Comparison of ENCODE assay signal across 9 mouse cellular contexts in genomic region chr15:102144726-102145125, GRCm38 (mm10). TPM values are rescaled to one million over a fixed set of nuclear protein-coding genes. Genes with fewer than 3 reads are reported as not detected.
A peak's percentile ranks its signal among the peaks of the same experiment; 100 is the strongest.
DNase-seq lines count a peak whose midpoint lies in the region; ATAC-seq and TF ChIP-seq lines count a peak whose summit lies in the region.
"Had no signal": no experiment of that assay in that cellular context is flagged by ENCODE, and none has a peak within 500 bp of the region (broad histone marks: within the 10 kb centered on the region; RNA-seq: fewer than 3 reads in every experiment).

No protein-coding gene starts in this region.

- no peak for ATAC-seq in embryonic facial prominence, embryonic 15.5 days (ENCODE audit: insufficient number of reproducible peaks, low FRiP score, low TSS enrichment, low read depth)
- no peak for ATAC-seq in intestine, postnatal 0 days

- peaks cover 21% of the 10 kb centered on the region for H3K27me3 ChIP-seq in embryonic facial prominence, embryonic 15.5 days
- 0 out of 2 replicates have a peak, but pooled peaks cover 6% of the 10 kb centered on the region for H3K27me3 ChIP-seq in intestine, postnatal 0 days (replicated peaks; ENCODE audit: control insufficient read depth, insufficient read depth, low read length)
- no peaks in the 10 kb centered on the region for H3K27me3 ChIP-seq in myocyte (ENCODE audit: control insufficient read depth, insufficient read depth, insufficient read length)

- peak overlapping the region; percentile 23 for H3K4me3 ChIP-seq in embryonic facial prominence, embryonic 15.5 days (replicated peaks)
- no peak overlapping the region for H3K4me3 ChIP-seq in intestine, postnatal 0 days (ENCODE audit: low read depth, low read length)
- peak overlapping the region; percentile 59 for H3K4me3 ChIP-seq in myocyte

- no peak for TF ChIP-seq POLR2A in myocyte (IDR thresholded peaks at IDR 0.05; ENCODE audit: insufficient read length, low read depth)

- H3K4me1 ChIP-seq in embryonic facial prominence, embryonic 15.5 days: peaks cover 37% of the 10 kb centered on the region
- H3K4me1 ChIP-seq in intestine, postnatal 0 days (replicated peaks; ENCODE audit: control insufficient read depth, insufficient read depth, low read length): no peaks in the 10 kb centered on the region

- H3K9ac ChIP-seq in embryonic facial prominence, embryonic 15.5 days: 0 out of 2 replicates have a peak overlapping the region, but pooled peaks have one; percentile 12
- H3K9ac ChIP-seq in intestine, postnatal 0 days (ENCODE audit: low read depth, low read length): no peak overlapping the region

- H3K9me3 ChIP-seq in embryonic facial prominence, embryonic 15.5 days (replicated peaks): no peaks in the 10 kb centered on the region
- no peaks in the 10 kb centered on the region for H3K9me3 ChIP-seq in intestine, postnatal 0 days (ENCODE audit: control insufficient read depth)

- H3ac ChIP-seq in myocyte (ENCODE audit: control insufficient read depth, insufficient read length): peak overlapping the region; percentile 66

- peaks cover 5% of the 10 kb centered on the region for H3K79me2 ChIP-seq in myocyte (ENCODE audit: control insufficient read depth, insufficient read depth)

- WGBS in embryonic facial prominence, embryonic 15.5 days: 13% methylated on average over 19 of the region's 19 CpGs
- 26% methylated on average over 19 of the region's 19 CpGs for WGBS in intestine, postnatal 0 days

- peak; percentile 18 for DNase-seq in kidney, postnatal 10 days
- DNase-seq in kidney, postnatal 14 days: no peak
- no peak for DNase-seq in urinary bladder, postnatal 25 days (ENCODE audit: low spot score)
- DNase-seq in urinary bladder, postnatal 4 days (ENCODE audit: low spot score in 2 of 2): no peak
- DNase-seq in left cerebral cortex, postnatal 36 days (ENCODE audit: low spot score in 2 of 2): no peak
- DNase-seq: kidney, adult 11 months had no signal

- no peak overlapping the region for H3K27ac ChIP-seq in embryonic facial prominence, embryonic 15.5 days (replicated peaks)
- H3K27ac ChIP-seq in intestine, postnatal 0 days (ENCODE audit: low read depth, low read length): no peak overlapping the region

- intact Hi-C loops in left cerebral cortex, postnatal 36 days (cut with DNase I): no loop called here

- H3K36me3 ChIP-seq in embryonic facial prominence, embryonic 15.5 days: no peaks in the 10 kb centered on the region
- H3K36me3 ChIP-seq in intestine, postnatal 0 days (ENCODE audit: control insufficient read depth, insufficient read depth): no peaks in the 10 kb centered on the region; the same call in 1 of the 2 replicates
- peaks cover 3% of the 10 kb centered on the region for H3K36me3 ChIP-seq in myocyte (ENCODE audit: control insufficient read depth, insufficient read depth)

- TF ChIP-seq CTCF in intestine, postnatal 0 days (IDR thresholded peaks at IDR 0.05; ENCODE audit: low read depth): no peak

- peak overlapping the region; percentile 38 for H3K4me2 ChIP-seq in embryonic facial prominence, embryonic 15.5 days (replicated peaks)
- H3K4me2 ChIP-seq in intestine, postnatal 0 days (replicated peaks; ENCODE audit: low read depth): peak overlapping the region; percentile 28
- H3K4me2 ChIP-seq in myocyte (ENCODE audit: low read depth): peak overlapping the region; percentile 89

TF ChIP-seq in myocyte, 11 proteins besides CTCF, POLR2A, EP300 and RAD21:
- TF ChIP-seq TCF12 (IDR thresholded peaks at IDR 0.05; ENCODE audit: insufficient read depth, poor library complexity, severe bottlenecking) (no peak), MYOG (IDR thresholded peaks at IDR 0.05; ENCODE audit: control insufficient read depth in 1 of 3, insufficient read depth in 1 of 3, insufficient read length in 2 of 3, low read depth in 2 of 3) (no peak), SRF (IDR thresholded peaks at IDR 0.05; ENCODE audit: control insufficient read depth, insufficient read length, low read depth) (no peak), USF1 (IDR thresholded peaks at IDR 0.05; ENCODE audit: low read depth) (no peak), POLR2AphosphoS2 (IDR thresholded peaks at IDR 0.05; ENCODE audit: insufficient read length, low read depth) (no peak)

RNA-seq across cellular contexts. Expression of gene Igfbp6, which starts 0.6 kb away (rescaled TPM):
- 8.3 and 8.8 TPM in 2 replicates for polyA plus RNA-seq in embryonic facial prominence, embryonic 15.5 days (2015; fragmentation: Nextera tagmentation; extraction: Ambion mirVana)
- polyA plus RNA-seq in intestine, postnatal 0 days (2015; fragmentation: Nextera tagmentation; extraction: Ambion mirVana): 27.8 and 29.1 TPM in 2 replicates
- polyA plus RNA-seq in myocyte (2012; fragmentation: generic; extraction: Trizol): 182 TPM
- total RNA-seq in left cerebral cortex, postnatal 36 days (2021): 10 to 100 TPM; 39.5 to 57.1 TPM

RNA-seq across cellular contexts. Expression of gene Soat2, which starts 5.6 kb away (rescaled TPM):
- polyA plus RNA-seq in embryonic facial prominence, embryonic 15.5 days (2015; fragmentation: Nextera tagmentation; extraction: Ambion mirVana): 0.21 and 0.41 TPM in 2 replicates
- 52.7 and 56.7 TPM in 2 replicates for polyA plus RNA-seq in intestine, postnatal 0 days (2015; fragmentation: Nextera tagmentation; extraction: Ambion mirVana)
- polyA plus RNA-seq in myocyte (2012; fragmentation: generic; extraction: Trizol): 0.43 TPM
- total RNA-seq in left cerebral cortex, postnatal 36 days (2021): under 1 TPM in 1 of 2 experiments, not detected in 1; 0.23 TPM

RNA-seq across cellular contexts. Expression of gene Spryd3, which starts 8.7 kb away (rescaled TPM):
- polyA plus RNA-seq in embryonic facial prominence, embryonic 15.5 days (2015; fragmentation: Nextera tagmentation; extraction: Ambion mirVana): 27.4 and 31.7 TPM in 2 replicates
- polyA plus RNA-seq in intestine, postnatal 0 days (2015; fragmentation: Nextera tagmentation; extraction: Ambion mirVana): 26.3 and 26.7 TPM in 2 replicates
- 51.0 TPM for polyA plus RNA-seq in myocyte (2012; fragmentation: generic; extraction: Trizol)
- total RNA-seq in left cerebral cortex, postnatal 36 days (2021): 100 to 1,000 TPM; 140 to 160 TPM

RNA-seq across cellular contexts. Expression of gene Tns2, which starts 44.5 kb away (rescaled TPM):
- polyA plus RNA-seq in embryonic facial prominence, embryonic 15.5 days (2015; fragmentation: Nextera tagmentation; extraction: Ambion mirVana): 45.5 and 57.2 TPM in 2 replicates
- polyA plus RNA-seq in intestine, postnatal 0 days (2015; fragmentation: Nextera tagmentation; extraction: Ambion mirVana): 11.7 and 15.0 TPM in 2 replicates
- 128 TPM for polyA plus RNA-seq in myocyte (2012; fragmentation: generic; extraction: Trizol)
- total RNA-seq in left cerebral cortex, postnatal 36 days (2021): 10 to 100 TPM; 17.2 to 28.6 TPM

RNA-seq across cellular contexts. Expression of gene Zfp740, which starts 58.3 kb away (rescaled TPM):
- polyA plus RNA-seq in embryonic facial prominence, embryonic 15.5 days (2015; fragmentation: Nextera tagmentation; extraction: Ambion mirVana): 61.5 and 62.7 TPM in 2 replicates
- polyA plus RNA-seq in intestine, postnatal 0 days (2015; fragmentation: Nextera tagmentation; extraction: Ambion mirVana): 14.1 and 16.0 TPM in 2 replicates
- polyA plus RNA-seq in myocyte (2012; fragmentation: generic; extraction: Trizol): 42.3 TPM
- 10 to 100 TPM; 61.0 to 64.0 TPM for total RNA-seq in left cerebral cortex, postnatal 36 days (2021)

Comparison
In these comparisons a context has a peak if more than half of its experiments do, and no peak if none do; other contexts are left out.
1. H3K4me2 ChIP-seq: peak in every context shown above with its lines; median percentile 89 in myocyte; 38 in embryonic facial prominence, embryonic 15.5 days; 28 in intestine, postnatal 0 days.
2. RNA of gene Soat2, which starts 5.6 kb away (polyA plus RNA-seq): 52.7 to 56.7 TPM in intestine, postnatal 0 days; 0.43 TPM in myocyte (single experiment) and 0.21 to 0.41 TPM in embryonic facial prominence, embryonic 15.5 days; every median in the first group is over 10 times any median in the second.